Mouse (Mus musculus) gonadal fat pad, adult 2 months (tissue): Measurements from ENCODE around the gene Hdac9. TPM values are rescaled to one million over a fixed set of nuclear protein-coding genes. Genes with fewer than 3 reads are reported as not detected.

Source experiments
- DNase-seq: peaks from one replicate; pipeline ENCODE4 v3.0.0-alpha.2; 2012; ENCODE audit warnings: low read depth
- polyA plus RNA-seq: library from polyadenylated mRNA; depleted of rRNA; stranded (reverse); fragments of >200 nt; gene quantifications from 2 replicates; pipeline ENCODE4 v1.2.3, GENCODE M21; 2012

Gene Hdac9
- polyA plus RNA-seq, 1 experiment = 4.5 TPM

DNA sequence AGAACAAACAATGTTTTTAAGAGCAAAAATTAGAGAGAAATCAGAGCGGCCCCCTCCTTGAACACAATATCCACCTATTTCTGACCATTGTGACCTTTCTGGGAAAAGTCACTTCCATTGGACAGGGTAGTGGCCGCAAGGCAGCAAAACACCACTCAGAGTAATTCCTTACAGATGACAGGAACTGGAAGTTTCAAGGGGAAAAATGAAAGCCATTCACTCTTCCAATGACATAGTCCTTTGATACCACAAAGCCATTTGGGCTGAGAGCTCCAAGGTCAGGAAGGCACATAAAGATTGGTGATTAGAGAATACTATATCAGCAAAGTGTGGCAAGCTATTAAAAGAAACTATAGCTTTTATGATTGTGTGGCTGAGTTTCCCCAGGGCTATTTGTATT is 574.1 kb downstream of the Hdac9 start:
- DNase-seq = no peak

- DNase-seq = no peak
Observed at GRCm38 (mm10) chr12:34338886-34339285, 578.0 kb downstream of the Hdac9 start.

GRCm38 (mm10) chr12:34334455-34335084 is 582.3 kb downstream of the Hdac9 start:
- no peak for DNase-seq

GRCm38 (mm10) chr12:34332884-34333283 is 584.0 kb downstream of the Hdac9 start:
- DNase-seq = no peak

GRCm38 (mm10) chr12:34327111-34327510 is 589.8 kb downstream of the Hdac9 start:
- DNase-seq = no peak

DNA sequence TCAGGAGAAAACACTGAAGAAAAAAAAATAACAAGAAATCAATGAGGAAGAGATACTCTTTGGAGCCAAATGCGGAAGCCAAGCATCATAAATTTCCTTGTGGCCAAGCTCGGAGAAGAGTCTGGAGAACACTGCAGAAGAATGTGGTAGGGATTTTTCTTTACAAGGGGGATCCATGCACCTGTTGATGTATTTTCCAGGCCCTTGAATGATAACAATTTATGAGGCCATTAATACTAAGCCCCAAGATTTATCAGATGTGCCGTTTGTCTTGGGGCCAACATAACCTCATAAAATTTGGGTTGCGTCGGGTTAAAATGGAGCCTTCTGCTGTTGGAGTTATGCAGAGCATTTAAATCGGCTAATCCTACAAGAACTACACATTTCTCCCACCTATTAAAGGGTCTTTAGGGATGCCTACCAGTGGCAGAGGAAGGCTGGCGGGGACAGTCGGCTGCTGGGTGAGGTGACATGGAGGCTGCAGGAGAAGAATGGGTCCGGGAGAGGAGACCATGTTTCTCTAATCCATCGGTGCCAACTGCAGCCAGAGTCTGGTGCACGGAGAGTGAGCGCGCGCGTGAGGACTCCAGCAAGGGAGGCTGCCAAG is 604.7 kb downstream of the Hdac9 start:
- no peak for DNase-seq

DNA sequence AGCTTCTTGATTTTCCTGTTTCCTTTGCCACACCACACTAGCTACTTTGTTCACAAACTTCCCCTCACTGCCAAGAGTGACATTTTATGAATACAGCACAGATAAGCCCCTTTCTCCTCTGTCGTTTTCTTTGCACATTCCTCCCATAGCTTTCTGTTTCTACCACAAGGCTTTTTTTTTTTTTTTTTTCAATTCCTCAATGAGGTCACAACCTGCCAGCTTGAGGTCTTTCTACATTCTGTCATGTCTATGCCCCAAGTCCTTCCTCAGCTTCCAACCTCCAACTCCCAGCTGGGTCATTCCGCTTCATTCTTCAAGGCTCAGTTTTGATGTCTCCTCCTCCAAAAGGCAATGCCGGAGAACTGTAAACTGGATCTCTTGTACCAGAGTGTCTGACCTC is 611.4 kb downstream of the Hdac9 start:
- no peak for DNase-seq

- DNase-seq = no peak
Observed at GRCm38 (mm10) chr12:34292346-34292745, 624.5 kb downstream of the Hdac9 start.

GRCm38 (mm10) chr12:34287218-34287617 is 629.7 kb downstream of the Hdac9 start:
- DNase-seq = no peak

GRCm38 (mm10) chr12:34284888-34285287 is 632.0 kb downstream of the Hdac9 start:
- DNase-seq = no peak

DNA sequence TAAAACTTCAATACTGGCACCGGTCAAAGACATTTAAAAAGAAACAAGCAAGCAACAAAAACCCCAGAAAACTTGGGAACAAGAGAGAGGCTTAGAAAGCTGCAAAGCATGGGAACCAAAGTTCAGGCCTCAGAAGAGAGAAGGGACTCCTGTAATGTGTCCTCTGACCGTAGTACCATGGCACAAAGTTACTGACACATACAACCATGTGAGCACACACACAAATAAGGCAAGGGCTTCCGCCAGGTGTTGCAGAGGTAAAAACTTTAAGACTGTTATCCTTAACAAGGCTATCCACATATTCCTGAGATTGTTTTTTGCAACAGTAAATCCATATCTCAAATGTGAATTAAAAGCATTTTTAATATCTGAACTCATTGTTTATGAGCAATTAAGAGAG is 632.5 kb downstream of the Hdac9 start:
- DNase-seq = no peak

DNA sequence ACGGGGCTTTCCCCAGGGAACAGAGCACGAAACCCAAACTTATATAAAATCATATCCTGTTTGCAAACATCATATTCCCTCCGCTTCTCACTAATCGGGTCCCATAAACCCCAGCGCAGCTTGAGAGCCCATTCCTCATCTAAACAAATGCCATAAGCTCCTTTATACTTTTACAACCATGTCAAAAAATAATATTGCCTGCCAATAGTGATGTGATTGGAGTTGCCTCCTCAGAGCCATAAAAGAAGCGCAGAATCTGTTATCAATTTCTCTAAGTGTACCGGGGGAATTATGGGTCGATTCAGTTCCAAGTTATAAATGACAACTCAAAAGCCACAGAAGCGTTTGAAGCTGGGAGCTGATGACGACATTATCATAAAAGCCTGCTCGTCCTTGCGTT is 638.1 kb downstream of the Hdac9 start:
- DNase-seq = no peak

DNA sequence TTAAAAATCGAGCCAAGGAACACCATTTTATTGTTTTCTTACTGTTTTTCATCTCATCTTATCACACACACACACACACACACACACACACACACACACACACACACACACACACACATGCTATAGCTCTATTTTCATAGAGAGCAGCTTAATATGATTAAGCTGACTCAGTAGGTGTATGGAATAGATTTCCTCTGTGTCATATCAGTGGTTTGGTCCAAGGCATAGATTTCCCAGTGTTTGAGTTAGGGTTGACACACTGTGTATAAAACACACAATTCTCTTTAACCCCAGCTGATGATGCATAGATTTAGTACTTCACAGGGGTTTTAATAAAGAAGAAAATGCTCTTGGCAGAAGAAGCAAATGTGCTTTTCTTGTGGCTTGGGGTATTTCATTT is 643.1 kb downstream of the Hdac9 start:
- no peak for DNase-seq

GRCm38 (mm10) chr12:34270096-34270495 is 646.8 kb downstream of the Hdac9 start:
- DNase-seq = no peak

- no peak for DNase-seq
Observed at GRCm38 (mm10) chr12:34269472-34270040, 647.3 kb downstream of the Hdac9 start.

DNA sequence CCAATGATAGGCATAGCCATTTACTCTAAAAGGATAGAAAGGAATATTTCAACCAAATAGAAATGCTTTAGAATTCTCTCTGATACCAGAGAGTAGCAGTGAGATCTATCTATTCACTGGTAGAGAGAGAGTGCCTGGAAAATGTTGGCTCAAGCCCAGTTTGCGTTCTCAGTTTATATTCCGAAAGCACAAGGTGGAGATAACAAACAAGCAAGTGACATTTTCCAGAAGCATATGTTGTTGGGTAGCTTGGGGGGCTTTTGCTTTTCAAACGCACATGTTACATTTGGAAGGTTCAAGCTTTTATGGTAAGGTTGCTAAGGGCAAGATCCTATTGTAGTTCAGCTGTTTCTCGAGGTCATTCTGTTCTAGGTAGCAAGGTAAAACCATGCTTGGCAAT is 657.2 kb downstream of the Hdac9 start:
- no peak for DNase-seq

DNA sequence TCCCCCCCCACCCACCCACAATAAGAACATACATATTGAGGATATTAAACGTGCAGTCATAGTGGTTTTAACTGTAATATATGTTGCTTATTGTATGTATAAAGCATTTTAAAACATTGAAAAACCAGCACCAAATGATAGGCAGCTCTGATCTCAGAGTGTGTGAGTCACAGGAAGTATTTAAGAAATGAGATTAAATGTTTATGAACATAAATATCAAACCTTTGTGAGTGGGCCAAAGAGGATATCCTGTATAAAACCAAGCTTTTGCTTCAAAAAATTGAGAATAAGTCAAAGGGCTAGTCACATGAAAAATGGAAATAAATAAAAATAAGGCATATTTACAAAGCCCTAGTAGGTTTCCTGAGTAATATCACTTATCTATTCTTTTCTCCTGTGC is 667.7 kb downstream of the Hdac9 start:
- DNase-seq = no peak

- no peak for DNase-seq
Observed at GRCm38 (mm10) chr12:34248193-34249121, 668.4 kb downstream of the Hdac9 start.

DNA sequence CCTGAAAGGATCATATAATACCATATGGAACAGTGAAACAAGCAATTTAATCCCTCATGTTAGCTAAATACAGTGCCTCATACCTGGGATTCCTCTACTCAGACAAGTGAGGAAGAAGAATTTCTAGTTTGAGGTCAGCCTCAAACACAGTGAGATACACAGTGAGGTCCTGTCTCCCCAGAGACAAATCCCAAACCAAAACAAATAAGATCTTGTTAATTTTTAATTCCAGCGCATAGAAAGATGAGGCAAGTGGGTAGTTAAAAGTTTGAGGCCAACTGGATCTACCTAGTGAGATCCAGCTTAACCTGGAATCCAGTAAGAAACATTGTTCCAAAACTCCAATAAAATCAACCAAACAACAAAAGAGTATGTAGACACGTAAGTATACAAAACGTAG is 678.1 kb downstream of the Hdac9 start:
- no peak for DNase-seq

DNA sequence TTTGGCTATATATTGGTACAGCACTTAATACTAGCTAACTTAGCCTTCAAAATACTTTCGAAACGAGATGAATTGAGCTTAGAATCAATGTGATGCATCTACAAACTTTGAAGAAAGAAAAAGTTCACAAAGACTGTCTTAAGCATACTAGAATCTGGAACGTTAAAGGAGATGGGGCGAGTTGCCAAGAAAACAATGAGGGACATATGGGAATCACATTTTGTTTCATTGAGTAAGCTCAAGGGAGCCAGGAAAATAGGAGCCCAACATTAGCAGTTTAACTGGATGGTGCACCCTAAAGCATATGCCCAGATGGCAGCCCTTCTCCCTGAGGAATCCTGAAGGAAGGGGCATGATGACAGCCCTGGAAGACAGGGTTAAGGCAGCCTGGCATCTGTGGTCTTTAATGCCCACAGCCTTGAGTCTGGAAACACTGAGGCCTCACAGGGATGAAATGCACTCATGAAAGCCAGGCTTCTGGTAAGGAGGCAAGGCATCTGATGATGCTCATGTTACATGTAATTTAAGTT is 685.2 kb downstream of the Hdac9 start:
- no peak for DNase-seq

DNA sequence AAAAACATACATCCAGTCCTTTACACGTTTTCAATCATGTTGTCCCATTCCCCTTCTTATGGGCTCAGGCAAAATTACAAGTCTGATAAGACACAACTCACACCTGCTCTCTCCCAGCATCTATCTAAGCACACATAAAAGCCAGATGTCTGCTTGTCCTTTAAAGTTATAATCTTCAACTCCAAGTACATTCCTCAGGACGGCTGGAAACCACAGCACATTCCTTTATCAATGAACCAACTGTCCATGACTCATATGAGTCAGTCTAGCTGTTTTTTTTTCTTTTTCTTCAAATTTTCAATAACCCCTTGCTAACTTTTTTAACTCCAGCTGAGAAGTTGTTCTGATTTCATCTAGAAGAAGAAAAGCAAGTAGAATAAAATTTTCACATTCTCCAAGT is 692.4 kb downstream of the Hdac9 start:
- no peak for DNase-seq

DNA sequence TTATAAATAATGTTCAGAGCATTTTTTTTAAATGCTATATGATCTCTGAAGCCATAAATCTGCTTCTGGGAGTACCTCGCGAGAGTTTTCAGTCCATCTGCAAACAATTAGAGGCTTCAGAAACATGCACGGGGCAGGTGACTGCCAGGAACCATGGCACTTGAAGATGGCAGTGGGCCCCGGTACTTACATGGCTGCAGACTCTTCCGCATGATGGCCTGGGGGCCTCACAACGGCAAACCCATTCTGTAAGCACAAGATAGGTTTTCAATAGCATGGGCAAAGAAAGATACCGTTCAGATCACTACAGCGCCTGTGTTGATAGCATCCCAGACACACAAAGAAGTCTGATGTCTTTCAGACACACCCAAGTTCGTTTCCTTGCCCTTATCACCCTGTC is 695.9 kb downstream of the Hdac9 start:
- DNase-seq = no peak
